Mouse (Mus musculus) kidney, adult 11 months (tissue): Measurements from ENCODE around the gene Grn.

Experiments
- DNase-seq: peaks from one replicate; pipeline ENCODE4 v3.0.0; 2022

Gene Grn

GRCm38 (mm10) chr11:102428981-102429540 lies 1.1 kb upstream of the Grn start:
- no peak for DNase-seq

GRCm38 (mm10) chr11:102429551-102429950 lies 564 bp upstream of the Grn start:
- no peak for DNase-seq

GRCm38 (mm10) chr11:102431018-102431645 lies 1.0 kb downstream of the Grn start:
- DNase-seq: peak; percentile 77

- no peak for DNase-seq
Measured at GRCm38 (mm10) chr11:102431728-102432114, 1.6 kb downstream of the Grn start.

GRCm38 (mm10) chr11:102432115-102432843 lies 2.2 kb downstream of the Grn start:
- no peak for DNase-seq

- peak; percentile 78 for DNase-seq
Measured at GRCm38 (mm10) chr11:102432896-102433295, 2.8 kb downstream of the Grn start.

GRCm38 (mm10) chr11:102433866-102434265 lies 3.8 kb downstream of the Grn start:
- no peak for DNase-seq

GRCm38 (mm10) chr11:102434406-102434805 lies 4.3 kb downstream of the Grn start:
- DNase-seq: peak; percentile 81

- DNase-seq: no peak
Measured at GRCm38 (mm10) chr11:102434816-102435705, 4.9 kb downstream of the Grn start.

- DNase-seq: peak; percentile 61
Measured at GRCm38 (mm10) chr11:102435754-102436470, 5.8 kb downstream of the Grn start.

- no peak for DNase-seq
Measured at GRCm38 (mm10) chr11:102436471-102436790, 6.3 kb downstream of the Grn start.

GRCm38 (mm10) chr11:102437120-102438061 lies 7.3 kb downstream of the Grn start:
- peak; percentile 56 for DNase-seq

GRCm38 (mm10) chr11:102438212-102439092 lies 8.3 kb downstream of the Grn start:
- DNase-seq: no peak

GRCm38 (mm10) chr11:102439093-102440082 lies 9.3 kb downstream of the Grn start:
- no peak for DNase-seq

GRCm38 (mm10) chr11:102440255-102440654 lies 10.1 kb downstream of the Grn start:
- no peak for DNase-seq

GRCm38 (mm10) chr11:102441434-102441833 lies 11.3 kb downstream of the Grn start:
- DNase-seq: no peak

GRCm38 (mm10) chr11:102442089-102442488 lies 12.0 kb downstream of the Grn start:
- DNase-seq: no peak

GRCm38 (mm10) chr11:102443740-102444139 lies 13.6 kb downstream of the Grn start:
- no peak for DNase-seq

- DNase-seq: no peak
Measured at GRCm38 (mm10) chr11:102444321-102444720, 14.2 kb downstream of the Grn start.
